Mouse (Mus musculus): Measurements from ENCODE around the gene Pde11a. TPM values are rescaled to one million over a fixed set of nuclear protein-coding genes. Genes with fewer than 3 reads are reported as not detected.

The Pde11a gene
- polyA plus RNA-seq, 1 experiment from 2014 or later = 0.54 TPM

Small RNAs within 50 kb of the gene (microRNA-seq; reads per million reads assigned to microRNA genes)
- gene Gm44337 = not detected

Other genes starting within 250 kb of the Pde11a start
- gene Cyct, start 21.7 kb upstream of the Pde11a start, polyA plus RNA-seq (2015; fragmentation: Nextera tagmentation; extraction: Ambion mirVana) = 0.40 TPM in 1 of 2 replicates, not detected in the other
- gene Rbm45, start 31.2 kb upstream of the Pde11a start, polyA plus RNA-seq (2015; fragmentation: Nextera tagmentation; extraction: Ambion mirVana) = 17.4 and 17.6 TPM in 2 replicates
- 23.1 and 28.7 TPM in 2 replicates for gene Osbpl6, start 67.7 kb upstream of the Pde11a start, polyA plus RNA-seq (2015; fragmentation: Nextera tagmentation; extraction: Ambion mirVana)

Data from midbrain, embryonic 16.5 days (tissue).